Mouse (Mus musculus) ES-Bruce4 (cell line): ENCODE data around the gene Tcf7l1.

Source experiments
- CTCF ChIP-seq: IDR thresholded peaks from one replicate; pipeline ENCODE4 v1.8.1; 2011; ENCODE audit warnings: low read depth, low read length
- EP300 ChIP-seq: IDR thresholded peaks from 2 replicates; pipeline ENCODE4 v1.6.1; 2011; ENCODE audit warnings: low read depth, low read length; ENCODE audit not compliant: insufficient read depth

- no peak for TF ChIP-seq CTCF
- no peak for TF ChIP-seq EP300
These were observed 53.8 kb downstream of the Tcf7l1 start for GRCm38 (mm10) chr6:72735206-72735605.
